Mouse (Mus musculus): ENCODE measurements at regions not wholly inside any gene's neighbourhood (a gene's known extent, or its start where the extent isn't known, plus 50 kb on each side); places are given as distances from the start of the nearest gene placed in this dataset.

DNA sequence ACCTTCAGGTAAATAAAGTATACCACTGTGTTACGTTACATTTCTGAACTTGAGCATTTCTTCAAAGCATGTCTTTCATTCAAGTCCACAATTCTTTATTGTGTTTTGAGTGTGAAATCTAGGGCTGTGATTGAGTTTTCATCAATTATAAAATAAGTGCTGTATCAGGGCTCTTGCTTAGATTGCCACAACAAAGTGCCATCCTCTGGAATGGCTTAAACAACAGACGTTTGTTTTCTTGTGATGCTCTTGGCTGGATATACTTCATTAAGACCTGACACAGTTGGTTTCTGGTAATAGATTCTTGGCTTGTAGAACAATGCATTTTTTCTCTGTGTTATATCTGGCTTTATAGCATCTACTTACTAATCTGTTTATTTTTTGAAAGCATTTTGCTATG is 674.3 kb upstream of the Marcks start:
- Histone ChIP-seq H3K27me3 (ENCODE audit: control insufficient read depth, insufficient read depth, low read length) (no peaks in the 10 kb centered on the region), H3K4me1 (ENCODE audit: control insufficient read depth, insufficient read depth, low read length) (0 out of 2 replicates have a peak, but pooled peaks cover 5% of the 10 kb centered on the region), H3K27ac (ENCODE audit: low read depth, low read length) (no peak overlapping the region), H3K4me2 (no peak overlapping the region), H3K4me3 (ENCODE audit: low read depth, low read length) (no peak overlapping the region), H3K9me3 (ENCODE audit: control insufficient read depth, low read length) (no peaks in the 10 kb centered on the region), H3K9ac (ENCODE audit: low read length) (no peak overlapping the region), H3K36me3 (ENCODE audit: control insufficient read depth, insufficient read depth, low read length) (no peaks in the 10 kb centered on the region)
- 90% methylated on average over 2 of the region's 2 CpGs for WGBS
- no peak for ATAC-seq (ENCODE audit: low FRiP score)
- DNase-seq (ENCODE audit: low spot score, missing footprints), result no peak

DNA sequence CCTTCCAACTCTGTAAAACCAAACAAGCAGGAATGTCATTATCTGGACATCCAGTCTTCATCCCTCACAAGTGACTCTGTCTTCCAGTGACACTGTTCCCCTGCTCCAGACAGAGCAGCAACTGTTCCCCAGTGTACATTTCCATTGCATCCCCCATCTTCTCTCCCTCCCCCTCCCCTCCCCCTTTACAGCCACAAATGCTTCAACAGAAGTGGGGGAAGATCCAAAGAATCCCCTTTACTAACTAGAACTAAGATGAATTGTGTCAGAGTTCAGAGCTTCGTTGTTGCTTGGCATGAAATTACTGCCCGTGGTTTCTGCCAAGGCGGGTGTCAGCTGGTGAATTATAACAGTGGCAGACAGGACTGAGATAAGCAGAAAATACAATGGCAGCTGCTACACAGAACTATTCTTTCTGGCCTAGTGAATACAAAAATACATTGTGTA is 673.7 kb upstream of the Marcks start:
- ATAC-seq (ENCODE audit: low FRiP score), result peak; percentile 50; the same call in 1 of the 2 replicates
- 43% methylated on average over 3 of the region's 3 CpGs for WGBS
- no peak overlapping the region for H3K27ac ChIP-seq (ENCODE audit: low read depth, low read length)

DNA sequence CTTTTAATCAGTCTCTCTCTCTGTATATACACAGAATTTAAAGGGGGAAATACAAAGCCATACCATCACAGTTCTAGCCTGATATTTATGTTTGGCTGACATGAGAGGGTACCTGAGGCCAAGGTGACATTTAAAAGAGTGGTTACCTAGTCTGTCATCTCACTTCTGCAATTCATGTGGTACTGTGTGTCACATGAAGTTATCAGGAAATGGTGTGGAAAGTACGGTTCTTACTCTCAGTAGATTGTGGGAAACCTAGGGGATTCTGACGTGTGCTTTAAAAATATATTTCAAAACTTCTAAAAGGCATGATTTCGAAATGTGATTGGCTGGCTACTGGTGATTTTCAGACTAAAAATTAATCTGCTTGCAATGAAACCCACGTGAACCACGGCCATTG is 673.1 kb upstream of the Marcks start:
- WGBS, result 90% methylated on average over 5 of the region's 5 CpGs
- Histone ChIP-seq H3K27ac (ENCODE audit: low read depth, low read length) (no peak overlapping the region), H3K9me3 (ENCODE audit: control insufficient read depth, low read length) (no peaks in the 10 kb centered on the region), H3K27me3 (ENCODE audit: control insufficient read depth, insufficient read depth, low read length) (no peaks in the 10 kb centered on the region), H3K4me2 (no peak overlapping the region), H3K4me1 (ENCODE audit: control insufficient read depth, insufficient read depth, low read length) (0 out of 2 replicates have a peak, but pooled peaks cover 5% of the 10 kb centered on the region), H3K36me3 (ENCODE audit: control insufficient read depth, insufficient read depth, low read length) (no peaks in the 10 kb centered on the region), H3K4me3 (ENCODE audit: low read depth, low read length) (no peak overlapping the region), H3K9ac (ENCODE audit: low read length) (no peak overlapping the region)
- ATAC-seq (ENCODE audit: low FRiP score) (no peak), DNase-seq (ENCODE audit: low spot score, missing footprints) (no peak)

More for the DNA sequence above, 673.7 kb upstream of the Marcks start:
- Histone ChIP-seq H3K4me3 (ENCODE audit: low read depth, low read length) (no peak overlapping the region), H3K4me1 (ENCODE audit: control insufficient read depth, insufficient read depth, low read length) (0 out of 2 replicates have a peak, but pooled peaks cover 5% of the 10 kb centered on the region), H3K27me3 (ENCODE audit: control insufficient read depth, insufficient read depth, low read length) (no peaks in the 10 kb centered on the region), H3K36me3 (ENCODE audit: control insufficient read depth, insufficient read depth, low read length) (no peaks in the 10 kb centered on the region), H3K9me3 (ENCODE audit: control insufficient read depth, low read length) (no peaks in the 10 kb centered on the region), H3K4me2 (no peak overlapping the region), H3K9ac (ENCODE audit: low read length) (no peak overlapping the region)
- no peak for DNase-seq (ENCODE audit: low spot score, missing footprints)

DNA sequence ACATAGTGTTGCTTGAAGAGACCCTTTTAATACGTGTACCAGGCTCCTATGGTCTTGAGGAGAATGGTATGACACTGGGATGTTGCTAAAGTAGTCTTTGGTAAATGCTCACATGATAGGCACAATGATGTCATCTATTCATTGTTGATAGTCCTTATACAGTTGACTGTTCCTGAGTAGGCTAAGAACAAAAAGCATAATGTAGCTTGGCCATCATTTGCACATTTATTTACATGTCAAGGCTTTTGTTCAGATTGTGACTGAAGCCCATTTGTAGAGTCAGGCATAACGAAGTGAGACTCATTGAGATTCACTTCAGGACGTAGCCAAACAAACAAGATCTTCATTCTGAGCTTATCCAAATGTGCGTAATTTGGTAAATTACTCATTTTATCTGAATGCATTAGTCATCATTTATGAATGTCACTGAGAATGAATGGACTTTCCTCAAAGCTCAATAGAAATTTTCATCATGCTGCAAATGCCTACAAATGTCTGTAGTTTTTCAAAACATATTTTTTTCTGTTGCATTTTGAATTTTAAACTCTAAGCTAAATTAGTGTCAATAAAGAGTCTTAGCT is 664.6 kb upstream of the Marcks start:
- DNase-seq (ENCODE audit: low spot score, missing footprints), result peak; percentile 77
- Histone ChIP-seq H3K27ac (ENCODE audit: low read depth, low read length) (no peak overlapping the region), H3K4me1 (ENCODE audit: control insufficient read depth, insufficient read depth, low read length) (no peaks in the 10 kb centered on the region), H3K9me3 (ENCODE audit: control insufficient read depth, low read length) (no peaks in the 10 kb centered on the region), H3K4me3 (ENCODE audit: low read depth, low read length) (no peak overlapping the region), H3K27me3 (ENCODE audit: control insufficient read depth, insufficient read depth, low read length) (no peaks in the 10 kb centered on the region), H3K36me3 (ENCODE audit: control insufficient read depth, insufficient read depth, low read length) (no peaks in the 10 kb centered on the region), H3K4me2 (no peak overlapping the region), H3K9ac (ENCODE audit: low read length) (no peak overlapping the region)
- ATAC-seq (ENCODE audit: low FRiP score), result no peak
- WGBS, result 86% methylated on average over 4 of the region's 4 CpGs

DNA sequence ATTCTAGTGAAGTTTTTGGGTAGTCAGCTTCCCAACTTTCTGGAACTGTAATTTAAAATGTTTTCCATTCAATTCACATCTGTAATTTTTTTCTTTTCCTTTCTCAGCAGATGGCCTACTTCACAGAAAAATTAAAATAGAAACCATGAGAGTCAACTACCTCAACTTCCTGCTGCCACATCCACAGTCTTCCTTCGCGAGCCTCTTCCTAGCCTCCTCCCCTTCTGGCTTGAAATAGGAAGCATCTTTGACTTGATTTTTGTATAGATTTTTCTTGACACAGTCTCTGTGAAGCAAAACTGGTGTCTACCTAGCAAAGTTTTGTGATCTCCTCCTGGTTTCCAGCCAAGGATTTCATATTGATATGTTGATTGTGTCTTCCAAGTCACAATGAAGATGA is 660.7 kb upstream of the Marcks start:
- no peaks in the 10 kb centered on the region for H3K27me3 ChIP-seq (ENCODE audit: control insufficient read depth, insufficient read depth, low read length)
- no peak overlapping the region for H3K9ac ChIP-seq (ENCODE audit: low read length)
- no peaks in the 10 kb centered on the region for H3K4me1 ChIP-seq (ENCODE audit: control insufficient read depth, insufficient read depth, low read length)
- no peak overlapping the region for H3K27ac ChIP-seq (ENCODE audit: low read depth, low read length)
- DNase-seq (ENCODE audit: low spot score, missing footprints), result no peak
- H3K36me3 ChIP-seq (ENCODE audit: control insufficient read depth, insufficient read depth, low read length), result no peaks in the 10 kb centered on the region
- H3K4me2 ChIP-seq, result no peak overlapping the region
- no peak for ATAC-seq (ENCODE audit: low FRiP score)
- H3K9me3 ChIP-seq (ENCODE audit: control insufficient read depth, low read length), result no peaks in the 10 kb centered on the region
- WGBS, result 90% methylated on average over 2 of the region's 2 CpGs
- no peak overlapping the region for H3K4me3 ChIP-seq (ENCODE audit: low read depth, low read length)

DNA sequence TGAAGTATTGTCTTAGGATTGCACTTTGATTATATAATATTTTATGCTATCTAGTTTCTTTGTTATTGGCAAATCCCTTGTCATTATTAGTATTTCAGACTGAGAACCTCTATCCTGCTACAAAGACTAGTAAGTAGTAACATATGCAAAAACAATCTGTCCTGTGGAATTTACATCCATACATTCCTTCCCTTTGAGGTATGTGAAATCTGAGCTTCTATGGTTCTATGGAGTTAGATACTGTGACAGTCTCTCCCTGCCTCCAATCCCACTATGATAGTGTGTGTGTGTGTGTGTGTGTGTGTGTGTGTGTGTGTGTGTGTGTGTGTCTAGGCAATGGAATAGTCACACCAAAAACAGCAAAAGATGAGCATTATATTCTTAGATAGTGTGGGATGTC is 659.6 kb upstream of the Marcks start:
- Histone ChIP-seq H3K4me1 (ENCODE audit: control insufficient read depth, insufficient read depth, low read length) (no peaks in the 10 kb centered on the region), H3K9me3 (ENCODE audit: control insufficient read depth, low read length) (no peaks in the 10 kb centered on the region), H3K4me3 (ENCODE audit: low read depth, low read length) (no peak overlapping the region), H3K9ac (ENCODE audit: low read length) (no peak overlapping the region), H3K4me2 (no peak overlapping the region), H3K27me3 (ENCODE audit: control insufficient read depth, insufficient read depth, low read length) (no peaks in the 10 kb centered on the region), H3K36me3 (ENCODE audit: control insufficient read depth, insufficient read depth, low read length) (no peaks in the 10 kb centered on the region), H3K27ac (ENCODE audit: low read depth, low read length) (no peak overlapping the region)
- ATAC-seq (ENCODE audit: low FRiP score) (no peak), DNase-seq (ENCODE audit: low spot score, missing footprints) (no peak)

DNA sequence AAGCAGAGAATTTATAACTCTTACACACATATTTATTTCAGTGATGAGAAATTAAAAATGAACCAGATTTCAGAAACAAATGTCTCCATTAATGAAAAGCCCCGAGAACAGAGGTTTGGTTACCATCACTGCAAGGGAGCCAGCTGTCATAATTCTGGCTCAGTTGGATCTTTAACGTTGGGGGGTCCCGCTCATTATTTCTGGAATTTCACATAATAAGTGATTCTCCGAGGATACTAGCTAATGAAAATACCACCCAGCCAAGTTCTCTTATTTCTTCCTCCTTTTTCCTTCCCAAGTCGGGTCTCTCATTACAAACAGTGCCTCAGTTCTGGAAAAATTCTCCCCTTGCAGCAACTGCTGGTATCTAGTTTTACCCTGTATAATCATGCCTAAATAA is 659.0 kb upstream of the Marcks start:
- no peaks in the 10 kb centered on the region for H3K36me3 ChIP-seq (ENCODE audit: control insufficient read depth, insufficient read depth, low read length)
- H3K9ac ChIP-seq (ENCODE audit: low read length), result no peak overlapping the region
- ATAC-seq (ENCODE audit: low FRiP score) (no peak), DNase-seq (ENCODE audit: low spot score, missing footprints) (no peak)
- no peaks in the 10 kb centered on the region for H3K27me3 ChIP-seq (ENCODE audit: control insufficient read depth, insufficient read depth, low read length)
- WGBS, result 76% methylated on average over 5 of the region's 5 CpGs
- no peak overlapping the region for H3K27ac ChIP-seq (ENCODE audit: low read depth, low read length)
- H3K4me3 ChIP-seq (ENCODE audit: low read depth, low read length), result no peak overlapping the region
- H3K9me3 ChIP-seq (ENCODE audit: control insufficient read depth, low read length), result no peaks in the 10 kb centered on the region
- H3K4me2 ChIP-seq, result no peak overlapping the region
- no peaks in the 10 kb centered on the region for H3K4me1 ChIP-seq (ENCODE audit: control insufficient read depth, insufficient read depth, low read length)

DNA sequence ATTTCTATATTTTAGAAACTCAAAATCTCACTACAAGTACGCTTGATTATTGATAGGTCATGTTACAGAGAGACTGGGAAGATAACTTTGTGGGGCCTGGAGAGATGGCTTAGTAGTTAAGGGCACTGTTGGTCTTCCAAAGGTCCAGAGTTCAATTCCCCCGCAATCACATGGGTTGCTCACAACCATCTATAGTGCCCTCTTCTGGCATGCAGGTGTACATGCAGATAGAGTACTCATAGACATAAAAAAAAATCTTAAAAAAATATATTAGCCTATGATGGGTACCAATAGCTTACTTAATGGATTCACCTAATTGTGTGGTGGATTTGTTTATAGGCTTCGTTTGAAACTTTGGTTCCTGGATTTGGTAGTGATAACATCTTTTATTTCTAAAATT is 654.2 kb upstream of the Marcks start:
- ATAC-seq (ENCODE audit: low FRiP score), result no peak
- Histone ChIP-seq H3K4me3 (ENCODE audit: low read depth, low read length) (no peak overlapping the region), H3K4me1 (ENCODE audit: control insufficient read depth, insufficient read depth, low read length) (no peaks in the 10 kb centered on the region), H3K27me3 (ENCODE audit: control insufficient read depth, insufficient read depth, low read length) (no peaks in the 10 kb centered on the region), H3K36me3 (ENCODE audit: control insufficient read depth, insufficient read depth, low read length) (no peaks in the 10 kb centered on the region), H3K27ac (ENCODE audit: low read depth, low read length) (no peak overlapping the region), H3K9me3 (ENCODE audit: control insufficient read depth, low read length) (no peaks in the 10 kb centered on the region), H3K9ac (ENCODE audit: low read length) (no peak overlapping the region), H3K4me2 (no peak overlapping the region)
- DNase-seq (ENCODE audit: low spot score, missing footprints), result no peak
- WGBS, result 77% methylated on average over 3 of the region's 3 CpGs

DNA sequence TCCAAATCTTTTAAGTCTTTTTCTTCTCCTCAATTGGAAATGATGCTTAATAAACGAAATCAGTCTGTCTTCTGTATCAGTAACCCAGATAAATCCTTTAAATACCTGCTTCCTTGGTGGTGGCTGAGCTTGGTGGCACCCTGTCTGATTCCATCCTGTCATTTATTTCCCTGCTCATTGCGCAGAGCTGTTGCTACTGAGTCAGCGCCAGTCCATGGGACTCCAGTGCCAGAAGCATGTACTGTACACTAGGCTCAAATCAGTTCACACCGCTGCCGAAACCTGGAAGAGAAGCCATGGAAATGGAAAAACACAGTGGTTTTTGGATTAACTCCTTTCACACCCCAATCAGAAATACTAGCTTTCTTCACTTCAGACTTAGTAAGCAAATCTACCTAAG is 649.3 kb upstream of the Marcks start:
- no peak overlapping the region for H3K27ac ChIP-seq (ENCODE audit: low read depth, low read length)
- H3K9me3 ChIP-seq (ENCODE audit: control insufficient read depth, low read length), result no peaks in the 10 kb centered on the region
- DNase-seq (ENCODE audit: low spot score, missing footprints), result no peak
- H3K9ac ChIP-seq (ENCODE audit: low read length), result no peak overlapping the region
- 84% methylated on average over 5 of the region's 5 CpGs for WGBS
- H3K4me1 ChIP-seq (ENCODE audit: control insufficient read depth, insufficient read depth, low read length), result no peaks in the 10 kb centered on the region
- H3K36me3 ChIP-seq (ENCODE audit: control insufficient read depth, insufficient read depth, low read length), result no peaks in the 10 kb centered on the region
- no peak overlapping the region for H3K4me2 ChIP-seq
- H3K27me3 ChIP-seq (ENCODE audit: control insufficient read depth, insufficient read depth, low read length), result no peaks in the 10 kb centered on the region
- no peak for ATAC-seq (ENCODE audit: low FRiP score)
- H3K4me3 ChIP-seq (ENCODE audit: low read depth, low read length), result no peak overlapping the region
